Mouse (Mus musculus): ENCODE measurements around the gene Add3. TPM values are rescaled to one million over a fixed set of nuclear protein-coding genes. Genes with fewer than 3 reads are reported as not detected.
"Not testable (repeated sequence)": the region's sequence is repeated elsewhere in the genome, so short reads cannot be mapped to it uniquely, and the experiment has no call there.

Gene Add3
- polyA plus RNA-seq, 1 experiment from 2014 or later, result 85.5 TPM

GRCm38 (mm10) chr19:53221186-53221585 is 80.9 kb downstream of the Add3 start:
- H3K9me3 ChIP-seq (ENCODE audit: control insufficient read depth, low read depth, low read length), result no peaks in the 10 kb centered on the region

GRCm38 (mm10) chr19:53225249-53226070 is 85.2 kb downstream of the Add3 start:
- H3K27me3 ChIP-seq (ENCODE audit: control insufficient read depth, insufficient read depth, low read length); H3K4me2 ChIP-seq (replicated peaks; ENCODE audit: low read depth, low read length); H3K27ac ChIP-seq (ENCODE audit: low read length); H3K9me3 ChIP-seq (ENCODE audit: control insufficient read depth, low read depth, low read length); H3K4me1 ChIP-seq (ENCODE audit: control insufficient read depth, insufficient read depth, low read length); H3K9ac ChIP-seq (replicated peaks; ENCODE audit: low read depth, low read length); H3K4me3 ChIP-seq (ENCODE audit: low read depth, low read length); H3K36me3 ChIP-seq (ENCODE audit: control insufficient read depth, insufficient read depth, low read length); ATAC-seq (ENCODE audit: insufficient number of reproducible peaks, insufficient read depth, low FRiP score, low read depth): not testable (repeated sequence)
- WGBS, result 67% methylated on average over 2 of the region's 2 CpGs

More at GRCm38 (mm10) chr19:53221186-53221585, 80.9 kb downstream of the Add3 start:
- Histone ChIP-seq H3K4me3 (ENCODE audit: low read depth, low read length) (no peak overlapping the region), H3K27ac (ENCODE audit: low read length) (no peak overlapping the region), H3K36me3 (ENCODE audit: control insufficient read depth, insufficient read depth, low read length) (peaks cover 7% of the 10 kb centered on the region; the same call in 1 of the 2 replicates), H3K9ac (replicated peaks; ENCODE audit: low read depth, low read length) (no peak overlapping the region), H3K4me2 (replicated peaks; ENCODE audit: low read depth, low read length) (no peak overlapping the region), H3K4me1 (ENCODE audit: control insufficient read depth, insufficient read depth, low read length) (no peaks in the 10 kb centered on the region), H3K27me3 (ENCODE audit: control insufficient read depth, insufficient read depth, low read length) (no peaks in the 10 kb centered on the region)
- no peak for ATAC-seq (ENCODE audit: insufficient number of reproducible peaks, insufficient read depth, low FRiP score, low read depth)
- 94% methylated on average over 3 of the region's 3 CpGs for WGBS

- ATAC-seq (ENCODE audit: insufficient number of reproducible peaks, insufficient read depth, low FRiP score, low read depth), result no peak
- no peak overlapping the region for H3K4me3 ChIP-seq (ENCODE audit: low read depth, low read length)
- no peaks in the 10 kb centered on the region for H3K4me1 ChIP-seq (ENCODE audit: control insufficient read depth, insufficient read depth, low read length)
- WGBS, result 82% methylated on average over 13 of the region's 13 CpGs
- no peak overlapping the region for H3K27ac ChIP-seq (ENCODE audit: low read length)
- no peak overlapping the region for H3K4me2 ChIP-seq (replicated peaks; ENCODE audit: low read depth, low read length)
- H3K27me3 ChIP-seq (ENCODE audit: control insufficient read depth, insufficient read depth, low read length), result no peaks in the 10 kb centered on the region
- no peaks in the 10 kb centered on the region for H3K9me3 ChIP-seq (ENCODE audit: control insufficient read depth, low read depth, low read length)
- no peak overlapping the region for H3K9ac ChIP-seq (replicated peaks; ENCODE audit: low read depth, low read length)
- peaks cover 10% of the 10 kb centered on the region for H3K36me3 ChIP-seq (ENCODE audit: control insufficient read depth, insufficient read depth, low read length)
These were observed 86.4 kb downstream of the Add3 start for GRCm38 (mm10) chr19:53226651-53227050.

GRCm38 (mm10) chr19:53228064-53228794 is 88.0 kb downstream of the Add3 start:
- H3K4me3 ChIP-seq (ENCODE audit: low read depth, low read length), result no peak overlapping the region
- H3K27me3 ChIP-seq (ENCODE audit: control insufficient read depth, insufficient read depth, low read length), result no peaks in the 10 kb centered on the region
- no peaks in the 10 kb centered on the region for H3K9me3 ChIP-seq (ENCODE audit: control insufficient read depth, low read depth, low read length)
- H3K4me2 ChIP-seq (replicated peaks; ENCODE audit: low read depth, low read length), result no peak overlapping the region
- no peak overlapping the region for H3K27ac ChIP-seq (ENCODE audit: low read length)
- no peak overlapping the region for H3K9ac ChIP-seq (replicated peaks; ENCODE audit: low read depth, low read length)
- H3K4me1 ChIP-seq (ENCODE audit: control insufficient read depth, insufficient read depth, low read length), result no peaks in the 10 kb centered on the region
- no peak for ATAC-seq (ENCODE audit: insufficient number of reproducible peaks, insufficient read depth, low FRiP score, low read depth)
- H3K36me3 ChIP-seq (ENCODE audit: control insufficient read depth, insufficient read depth, low read length), result peaks cover 23% of the 10 kb centered on the region
- WGBS, result 94% methylated on average over 7 of the region's 7 CpGs

GRCm38 (mm10) chr19:53230942-53231815 is 90.9 kb downstream of the Add3 start:
- no peak overlapping the region for H3K4me2 ChIP-seq (replicated peaks; ENCODE audit: low read depth, low read length)
- H3K4me3 ChIP-seq (ENCODE audit: low read depth, low read length), result no peak overlapping the region
- WGBS, result 78% methylated on average over 11 of the region's 11 CpGs
- H3K27ac ChIP-seq (ENCODE audit: low read length), result no peak overlapping the region
- peaks cover 45% of the 10 kb centered on the region for H3K36me3 ChIP-seq (ENCODE audit: control insufficient read depth, insufficient read depth, low read length)
- H3K4me1 ChIP-seq (ENCODE audit: control insufficient read depth, insufficient read depth, low read length), result no peaks in the 10 kb centered on the region
- no peaks in the 10 kb centered on the region for H3K9me3 ChIP-seq (ENCODE audit: control insufficient read depth, low read depth, low read length)
- no peaks in the 10 kb centered on the region for H3K27me3 ChIP-seq (ENCODE audit: control insufficient read depth, insufficient read depth, low read length)
- H3K9ac ChIP-seq (replicated peaks; ENCODE audit: low read depth, low read length), result no peak overlapping the region
- ATAC-seq (ENCODE audit: insufficient number of reproducible peaks, insufficient read depth, low FRiP score, low read depth), result no peak

- WGBS, result 92% methylated on average over 7 of the region's 7 CpGs
- H3K27ac ChIP-seq (ENCODE audit: low read length), result no peak overlapping the region
- H3K36me3 ChIP-seq (ENCODE audit: control insufficient read depth, insufficient read depth, low read length), result peaks cover 66% of the 10 kb centered on the region
- H3K4me2 ChIP-seq (replicated peaks; ENCODE audit: low read depth, low read length), result no peak overlapping the region
- H3K9me3 ChIP-seq (ENCODE audit: control insufficient read depth, low read depth, low read length), result no peaks in the 10 kb centered on the region
- no peaks in the 10 kb centered on the region for H3K27me3 ChIP-seq (ENCODE audit: control insufficient read depth, insufficient read depth, low read length)
- ATAC-seq (ENCODE audit: insufficient number of reproducible peaks, insufficient read depth, low FRiP score, low read depth), result no peak
- no peak overlapping the region for H3K9ac ChIP-seq (replicated peaks; ENCODE audit: low read depth, low read length)
- no peak overlapping the region for H3K4me3 ChIP-seq (ENCODE audit: low read depth, low read length)
- H3K4me1 ChIP-seq (ENCODE audit: control insufficient read depth, insufficient read depth, low read length), result no peaks in the 10 kb centered on the region
These were observed 93.3 kb downstream of the Add3 start for GRCm38 (mm10) chr19:53233586-53233985.

GRCm38 (mm10) chr19:53241806-53242205 is 101.6 kb downstream of the Add3 start:
- Histone ChIP-seq H3K4me1 (ENCODE audit: control insufficient read depth, insufficient read depth, low read length) (no peaks in the 10 kb centered on the region), H3K4me3 (ENCODE audit: low read depth, low read length) (no peak overlapping the region), H3K9me3 (ENCODE audit: control insufficient read depth, low read depth, low read length) (no peaks in the 10 kb centered on the region), H3K4me2 (replicated peaks; ENCODE audit: low read depth, low read length) (no peak overlapping the region), H3K27ac (ENCODE audit: low read length) (no peak overlapping the region), H3K36me3 (ENCODE audit: control insufficient read depth, insufficient read depth, low read length) (peaks cover 61% of the 10 kb centered on the region), H3K27me3 (ENCODE audit: control insufficient read depth, insufficient read depth, low read length) (no peaks in the 10 kb centered on the region), H3K9ac (replicated peaks; ENCODE audit: low read depth, low read length) (no peak overlapping the region)
- 86% methylated on average over 6 of the region's 6 CpGs for WGBS
- ATAC-seq (ENCODE audit: insufficient number of reproducible peaks, insufficient read depth, low FRiP score, low read depth), result no peak

- H3K27me3 ChIP-seq (ENCODE audit: control insufficient read depth, insufficient read depth, low read length), result no peaks in the 10 kb centered on the region
- H3K9ac ChIP-seq (replicated peaks; ENCODE audit: low read depth, low read length), result no peak overlapping the region
- no peaks in the 10 kb centered on the region for H3K9me3 ChIP-seq (ENCODE audit: control insufficient read depth, low read depth, low read length)
- no peak overlapping the region for H3K4me3 ChIP-seq (ENCODE audit: low read depth, low read length)
- no peaks in the 10 kb centered on the region for H3K4me1 ChIP-seq (ENCODE audit: control insufficient read depth, insufficient read depth, low read length)
- 79% methylated on average over 10 of the region's 10 CpGs for WGBS
- ATAC-seq (ENCODE audit: insufficient number of reproducible peaks, insufficient read depth, low FRiP score, low read depth), result no peak
- no peak overlapping the region for H3K27ac ChIP-seq (ENCODE audit: low read length)
- H3K36me3 ChIP-seq (ENCODE audit: control insufficient read depth, insufficient read depth, low read length), result peaks cover 46% of the 10 kb centered on the region
- no peak overlapping the region for H3K4me2 ChIP-seq (replicated peaks; ENCODE audit: low read depth, low read length)
These were observed 103.7 kb downstream of the Add3 start for GRCm38 (mm10) chr19:53243956-53244355.
